ENCODE assay signal across 10 mouse cellular contexts in the genomic region with DNA sequence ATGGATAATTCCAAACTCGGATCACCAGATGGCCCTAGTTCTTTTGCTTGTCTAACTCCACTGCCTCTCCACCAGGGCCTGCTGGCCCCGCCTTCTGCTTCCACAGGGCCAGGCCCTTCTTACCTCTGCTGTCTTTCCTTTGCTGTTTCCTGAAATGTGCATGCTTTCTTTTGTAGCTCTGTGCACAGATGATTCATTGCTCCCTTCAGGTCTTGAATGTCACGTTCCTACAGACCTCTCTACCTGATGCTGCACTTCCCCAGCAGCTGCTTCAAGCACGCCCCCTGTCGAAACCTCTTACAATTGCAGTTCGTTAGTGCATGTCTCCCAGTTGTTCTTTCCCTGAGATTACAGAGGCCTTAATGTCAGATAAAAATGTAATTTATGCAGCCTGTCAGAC.
A peak's percentile ranks its signal among the peaks of the same experiment; 100 is the strongest.
DNase-seq lines count a peak whose midpoint lies in the region; ATAC-seq and TF ChIP-seq lines count a peak whose summit lies in the region.
"Had no signal": no experiment of that assay in that cellular context is flagged by ENCODE, and none has a peak within 500 bp of the region (broad histone marks: within the 10 kb centered on the region; RNA-seq: fewer than 3 reads in every experiment).

No protein-coding gene starts in this region.

- in situ Hi-C loops in ES-E14 (cut with MboI; ENCODE audit: low sequenced_read_pairs in 2 of 2, unreplicated experiment in 2 of 2): no loop called here

- ATAC-seq in kidney, embryonic 14.5 days (ENCODE audit: low FRiP score, low TSS enrichment): peak; percentile 64; the same call in 1 of the 2 replicates
- 0 out of 2 replicates have a peak, but pooled peaks have one; percentile 35 for ATAC-seq in granulocyte monocyte progenitor cell, adult 5-6 weeks (replicated peaks; ENCODE audit: poor library complexity, severe bottlenecking)
- ATAC-seq in erythroblast, adult 5-6 weeks (replicated peaks; ENCODE audit: low FRiP score, poor library complexity, severe bottlenecking): no peak

- no peaks in the 10 kb centered on the region for H3K27me3 ChIP-seq in kidney, embryonic 14.5 days (ENCODE audit: control insufficient read depth, insufficient read depth, low read length)
- no peaks in the 10 kb centered on the region for H3K27me3 ChIP-seq in E14TG2a.4 (ENCODE audit: insufficient read depth, low read length)

- peak; percentile 43 for TF ChIP-seq CTCF in E14TG2a.4 (conservative IDR thresholded peaks at IDR 0.05; ENCODE audit: low read length)

- H3K4me2 ChIP-seq in kidney, embryonic 14.5 days (replicated peaks; ENCODE audit: low read depth, low read length): no peak overlapping the region

- H3K9me3 ChIP-seq in kidney, embryonic 14.5 days (ENCODE audit: control insufficient read depth, low read length): no peaks in the 10 kb centered on the region
- H3K9me3 ChIP-seq in E14TG2a.4 (ENCODE audit: low read length): no peaks in the 10 kb centered on the region
- no peaks in the 10 kb centered on the region for H3K9me3 ChIP-seq in ES-E14 (ENCODE audit: control insufficient read depth, insufficient read depth, low read depth, low read length)
- H3K9me3 ChIP-seq: heart, embryonic 10.5 days had no signal

- no peak overlapping the region for H3K4me3 ChIP-seq in kidney, embryonic 14.5 days (ENCODE audit: low read length)
- no peak overlapping the region for H3K4me3 ChIP-seq in E14TG2a.4 (replicated peaks; ENCODE audit: low read length)
- no peak overlapping the region for H3K4me3 ChIP-seq in ES-E14 (ENCODE audit: insufficient read depth in 1 of 2, low read depth in 1 of 2, low read length in 2 of 2, poor library complexity in 1 of 2, severe bottlenecking in 1 of 2)
- H3K4me3 ChIP-seq: heart, embryonic 10.5 days had no signal

- H3K9ac ChIP-seq in kidney, embryonic 14.5 days (ENCODE audit: low read depth, low read length): no peak overlapping the region
- no peak overlapping the region for H3K9ac ChIP-seq in ES-E14 (ENCODE audit: insufficient read depth, low read depth, low read length, poor library complexity, severe bottlenecking)

- no peak overlapping the region for H3K27ac ChIP-seq in kidney, embryonic 14.5 days (ENCODE audit: low read depth, low read length)
- H3K27ac ChIP-seq in ES-E14 (ENCODE audit: insufficient read depth, low read depth, low read length, poor library complexity, severe bottlenecking): no peak overlapping the region
- H3K27ac ChIP-seq: heart, embryonic 10.5 days had no signal

- 49% methylated on average over 6 of the region's 6 CpGs for whole genome bisulfite sequencing in kidney, embryonic 14.5 days

- no peaks in the 10 kb centered on the region for H3K4me1 ChIP-seq in kidney, embryonic 14.5 days (ENCODE audit: control insufficient read depth, insufficient read depth, low read length)
- H3K4me1 ChIP-seq in E14TG2a.4 (replicated peaks; ENCODE audit: low read depth, low read length) (no peaks in the 10 kb centered on the region), ES-E14 (ENCODE audit: control insufficient read depth in 2 of 2, insufficient read depth in 2 of 2, low read length in 2 of 2, poor library complexity in 1 of 2) (no peaks in the 10 kb centered on the region)
- H3K4me1 ChIP-seq: heart, embryonic 10.5 days had no signal

- DNase-seq in kidney, postnatal 10 days: no peak
- DNase-seq in ES-E14 (ENCODE audit: low read depth, low spot score): no peak
- DNase-seq in urinary bladder, adult 18-20 months (ENCODE audit: low spot score in 2 of 2): no peak
- DNase-seq: right cerebral cortex, postnatal 4 days; thymus, adult 2 months had no signal

- no peaks in the 10 kb centered on the region for H3K36me3 ChIP-seq in kidney, embryonic 14.5 days (ENCODE audit: control insufficient read depth, insufficient read depth, low read length)
- H3K36me3 ChIP-seq in E14TG2a.4 (ENCODE audit: insufficient read depth, low read length): no peaks in the 10 kb centered on the region
- H3K36me3 ChIP-seq in ES-E14 (ENCODE audit: control insufficient read depth, insufficient read depth, low read length, poor library complexity, severe bottlenecking): no peaks in the 10 kb centered on the region
- H3K36me3 ChIP-seq: heart, embryonic 10.5 days had no signal

TF ChIP-seq in ES-E14, 5 proteins besides CTCF, POLR2A, EP300 and RAD21:
- no peak for TF ChIP-seq MAFK (IDR thresholded peaks at IDR 0.05; ENCODE audit: insufficient read depth, low read depth, low read length)
- 0 out of 2 replicates have a peak, but pooled peaks have one; percentile 30 for TF ChIP-seq ZC3H11A (IDR thresholded peaks at IDR 0.05; ENCODE audit: borderline replicate concordance, low read depth, low read length)
